Mouse (Mus musculus) frontal cortex, postnatal 36 days (tissue): ENCODE measurements at regions not wholly inside any gene's neighbourhood (a gene's known extent, or its start where the extent isn't known, plus 50 kb on each side); places are given as distances from the start of the nearest gene placed in this dataset.
"Not testable (repeated sequence)": the region's sequence is repeated elsewhere in the genome, so short reads cannot be mapped to it uniquely, and the experiment has no call there.

Experiments used
- DNase-seq, 2 experiments: peaks; one replicate each; pipeline ENCODE4 v3.0.0; 2022; ENCODE audit warnings: low spot score in 2 of 2

- no peak for DNase-seq
Measured at GRCm38 (mm10) chr1:108102607-108103006, 512.8 kb downstream of the Serpinb8 start.

GRCm38 (mm10) chr1:108110984-108111383, 521.2 kb downstream of the Serpinb8 start:
- DNase-seq: no peak

GRCm38 (mm10) chr1:108127393-108127792, 537.6 kb downstream of the Serpinb8 start:
- DNase-seq: no peak

- no peak for DNase-seq
Measured at GRCm38 (mm10) chr1:108132006-108132405, 542.2 kb downstream of the Serpinb8 start.

- DNase-seq: not testable (repeated sequence)
Measured at GRCm38 (mm10) chr1:108135346-108135745, 545.5 kb downstream of the Serpinb8 start.

GRCm38 (mm10) chr1:108144114-108144513, 554.3 kb downstream of the Serpinb8 start:
- DNase-seq: no peak

- peak; percentile 1 to 2 for DNase-seq
Measured at GRCm38 (mm10) chr1:108181350-108182167, 591.8 kb downstream of the Serpinb8 start.

- no peak for DNase-seq
Measured at GRCm38 (mm10) chr1:108182168-108182539, 592.3 kb downstream of the Serpinb8 start.

- peak in 1 of 2 experiments; percentile 21 for DNase-seq
Measured at GRCm38 (mm10) chr1:108224047-108224446, 634.2 kb downstream of the Serpinb8 start.

GRCm38 (mm10) chr1:108240152-108240551, 650.3 kb downstream of the Serpinb8 start:
- no peak for DNase-seq

- DNase-seq: no peak
Measured at GRCm38 (mm10) chr1:108255147-108255546, 665.3 kb downstream of the Serpinb8 start.

- no peak for DNase-seq
Measured at GRCm38 (mm10) chr1:108259355-108259754, 669.5 kb downstream of the Serpinb8 start.

- no peak for DNase-seq
Measured at GRCm38 (mm10) chr1:108282099-108282498, 692.3 kb downstream of the Serpinb8 start.

GRCm38 (mm10) chr1:108286571-108286970, 696.8 kb downstream of the Serpinb8 start:
- DNase-seq: no peak
